Mouse (Mus musculus) cerebellum, adult 2 months (tissue): ENCODE data around the gene Hoxa6.

Experiments
- CTCF ChIP-seq: fragments of 200-500 bp; IDR thresholded peaks from 2 replicates; pipeline ENCODE4 v1.5.1; 2011; ENCODE audit warnings: low read depth, mild to moderate bottlenecking, control low read depth, low read length, moderate library complexity, borderline replicate concordance; ENCODE audit not compliant: insufficient read depth
- POLR2A ChIP-seq: fragments of 200-500 bp; IDR thresholded peaks from 2 replicates; pipeline ENCODE4 v1.6.1; 2011; ENCODE audit warnings: low read length, control low read depth, borderline replicate concordance; ENCODE audit not compliant: insufficient read depth

DNA sequence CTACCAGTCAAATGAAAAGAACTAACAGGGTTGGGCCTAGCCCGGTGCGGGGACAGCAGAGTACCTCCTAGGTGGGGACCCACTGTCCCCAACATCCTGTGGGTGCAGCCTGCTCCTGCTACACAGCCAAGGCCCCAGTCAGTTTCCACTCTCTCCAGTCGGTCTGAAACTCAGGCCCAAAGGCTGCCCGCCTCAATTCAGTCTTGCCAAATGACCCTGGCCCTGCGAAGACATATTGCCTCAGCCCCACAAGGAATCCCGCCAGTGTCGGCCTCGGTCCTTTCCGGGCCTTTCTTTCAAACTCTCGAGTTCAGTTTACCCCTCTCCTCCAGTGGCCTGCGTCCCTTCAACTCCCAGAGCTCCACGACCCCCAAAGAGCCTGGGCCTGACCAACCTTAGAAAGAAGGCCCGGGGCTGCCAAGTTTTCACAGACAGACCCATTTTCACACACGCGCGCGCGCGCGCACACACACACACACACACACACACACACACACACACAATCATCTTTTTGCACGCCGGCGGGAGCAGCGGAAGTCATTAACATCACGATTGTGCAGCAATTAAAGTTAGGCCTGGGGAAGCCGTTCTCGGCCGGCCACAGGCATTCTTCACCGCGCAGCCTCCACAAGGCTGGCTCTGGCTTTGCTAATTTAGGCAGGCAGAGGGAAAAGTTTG lies 8.3 kb downstream of the Hoxa6 start:
- TF ChIP-seq CTCF (no peak), POLR2A (no peak)
